Mouse (Mus musculus) intestine, embryonic 15.5 days (tissue): ENCODE measurements around the gene Gm49396. TPM values are rescaled to one million over a fixed set of nuclear protein-coding genes. Genes with fewer than 3 reads are reported as not detected.

ENCODE experiments used
- ATAC-seq: fragments of 200-750 bp; cut with Nextera tagmentation; 2 replicates; pipeline ENCODE4 v1.8.0; 2017; ENCODE audit warnings: moderate TSS enrichment, moderate library complexity
- H3K27ac ChIP-seq: fragments of 300-500 bp; sonication (generic); 2 replicates; pipeline ENCODE4 v1.5.1; 2015; ENCODE audit warnings: mild to moderate bottlenecking, inconsistent platforms
- H3K27me3 ChIP-seq: fragments of 300-500 bp; sonication (generic); replicated peaks from 2 replicates; pipeline ENCODE4 v1.6.1; 2015; ENCODE audit warnings: inconsistent platforms
- H3K36me3 ChIP-seq: fragments of 300-500 bp; sonication (generic); 2 replicates; pipeline ENCODE4 v1.6.1; 2015; ENCODE audit warnings: inconsistent platforms
- H3K4me1 ChIP-seq: fragments of 300-500 bp; sonication (generic); replicated peaks from 2 replicates; pipeline ENCODE4 v1.6.1; 2015; ENCODE audit warnings: inconsistent platforms
- H3K4me2 ChIP-seq: fragments of 300-500 bp; sonication (generic); replicated peaks from 2 replicates; pipeline ENCODE4 v1.6.1; 2015; ENCODE audit warnings: mild to moderate bottlenecking, inconsistent platforms
- H3K4me3 ChIP-seq: fragments of 300-500 bp; sonication (generic); replicated peaks from 2 replicates; pipeline ENCODE4 v1.5.1; 2015; ENCODE audit warnings: inconsistent platforms
- H3K9ac ChIP-seq: fragments of 300-500 bp; sonication (generic); 2 replicates; pipeline ENCODE4 v1.6.1; 2015; ENCODE audit warnings: inconsistent platforms
- H3K9me3 ChIP-seq: fragments of 300-500 bp; sonication (generic); 2 replicates; pipeline ENCODE4 v1.6.1; 2016; ENCODE audit warnings: inconsistent platforms
- WGBS: fragments of 180-500 bp; shearing (Covaris S2); methylation state at CpG from one replicate; pipeline ENCODE4 v1.1.7; 2015; 5-methylcytosine and 5-hydroxymethylcytosine counted together
- polyA plus RNA-seq: library from polyadenylated mRNA; unstranded; fragments of >200 nt; fragmentation: Nextera tagmentation; extraction: Ambion mirVana; gene quantifications from 2 replicates; pipeline ENCODE4 v1.2.1, GENCODE M21; 2015

The Gm49396 gene
- polyA plus RNA-seq, 1 experiment from 2014 or later, result 9.0 TPM

- H3K9me3 ChIP-seq, result no peaks in the 10 kb centered on the region
- H3K4me3 ChIP-seq, result no peak overlapping the region
- H3K4me1 ChIP-seq, result peaks cover 9% of the 10 kb centered on the region; the same call in 1 of the 2 replicates
- no peak overlapping the region for H3K9ac ChIP-seq
- H3K4me2 ChIP-seq, result no peak overlapping the region
- WGBS, result 86% methylated on average over 11 of the region's 11 CpGs
- H3K27ac ChIP-seq, result no peak overlapping the region
- peaks cover 53% of the 10 kb centered on the region for H3K36me3 ChIP-seq
- ATAC-seq, result no peak
- H3K27me3 ChIP-seq, result no peaks in the 10 kb centered on the region
Measured at GRCm38 (mm10) chr7:30567555-30567954, 4.4 kb downstream of the Gm49396 start.

- Histone ChIP-seq H3K9ac (no peak overlapping the region), H3K27ac (no peak overlapping the region), H3K4me2 (no peak overlapping the region), H3K9me3 (no peaks in the 10 kb centered on the region), H3K27me3 (no peaks in the 10 kb centered on the region), H3K36me3 (peaks cover 81% of the 10 kb centered on the region), H3K4me3 (no peak overlapping the region), H3K4me1 (no peaks in the 10 kb centered on the region)
- 85% methylated on average over 5 of the region's 5 CpGs for WGBS
- ATAC-seq, result no peak
Measured at GRCm38 (mm10) chr7:30572389-30572788, 9.2 kb downstream of the Gm49396 start.

GRCm38 (mm10) chr7:30572969-30573368 is 9.8 kb downstream of the Gm49396 start:
- ATAC-seq, result no peak
- Histone ChIP-seq H3K4me1 (no peaks in the 10 kb centered on the region), H3K36me3 (peaks cover 87% of the 10 kb centered on the region), H3K9ac (no peak overlapping the region), H3K4me3 (no peak overlapping the region), H3K9me3 (no peaks in the 10 kb centered on the region), H3K27me3 (no peaks in the 10 kb centered on the region), H3K4me2 (no peak overlapping the region), H3K27ac (no peak overlapping the region)
- 78% methylated on average over 2 of the region's 2 CpGs for WGBS

- Histone ChIP-seq H3K4me2 (no peak overlapping the region), H3K9ac (no peak overlapping the region), H3K36me3 (peaks cover 78% of the 10 kb centered on the region), H3K4me3 (no peak overlapping the region), H3K4me1 (no peaks in the 10 kb centered on the region), H3K9me3 (no peaks in the 10 kb centered on the region), H3K27ac (no peak overlapping the region), H3K27me3 (no peaks in the 10 kb centered on the region)
- peak; percentile 81 for ATAC-seq
- 83% methylated on average over 8 of the region's 8 CpGs for WGBS
Measured at GRCm38 (mm10) chr7:30579950-30580349, 16.8 kb downstream of the Gm49396 start.

DNA sequence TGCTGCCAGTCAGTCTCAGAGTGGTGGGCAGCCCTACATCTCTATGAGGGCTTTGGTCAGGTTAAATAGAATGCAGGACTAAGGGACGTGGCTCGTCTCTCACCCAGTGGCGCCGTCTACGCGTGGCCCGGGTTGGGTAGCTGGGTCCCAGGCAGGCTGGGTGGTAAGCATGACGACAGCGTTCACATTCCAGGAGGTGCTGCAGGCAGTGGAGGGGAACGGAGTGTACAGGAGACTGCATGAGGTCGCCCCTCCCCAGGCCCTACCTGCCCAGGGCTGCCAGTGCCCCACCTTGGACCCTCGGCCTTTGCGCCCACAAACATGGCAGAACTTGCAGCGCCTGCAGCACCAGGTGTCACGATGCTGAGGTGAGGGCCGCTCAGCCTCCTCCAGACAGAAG is 18.4 kb downstream of the Gm49396 start:
- Histone ChIP-seq H3K4me1 (peaks cover 2% of the 10 kb centered on the region; the same call in 1 of the 2 replicates), H3K27me3 (no peaks in the 10 kb centered on the region), H3K4me2 (no peak overlapping the region), H3K4me3 (no peak overlapping the region), H3K9ac (no peak overlapping the region), H3K9me3 (no peaks in the 10 kb centered on the region), H3K27ac (no peak overlapping the region), H3K36me3 (peaks cover 75% of the 10 kb centered on the region)
- WGBS, result 96% methylated on average over 16 of the region's 16 CpGs
- no peak for ATAC-seq

DNA sequence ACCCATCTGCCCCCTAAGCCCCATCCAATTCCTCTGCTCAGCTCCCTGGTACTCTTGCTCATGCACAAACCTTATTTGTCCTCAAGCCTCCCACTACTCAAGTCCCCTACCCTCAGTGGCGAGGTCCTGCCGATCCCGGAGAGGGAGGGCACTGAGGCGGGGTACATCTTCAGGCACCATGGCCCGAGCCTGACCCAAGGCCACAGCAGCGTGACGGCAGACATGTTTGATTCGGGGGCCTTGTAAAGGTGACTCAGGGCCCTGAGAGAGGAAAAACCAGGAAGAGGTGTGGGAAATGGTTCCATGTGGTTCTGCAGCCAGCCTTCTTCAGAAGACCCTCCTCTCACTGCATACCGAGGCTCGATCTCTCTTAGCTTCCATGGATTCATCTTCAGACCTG is 21.2 kb downstream of the Gm49396 start:
- Histone ChIP-seq H3K27ac (no peak overlapping the region), H3K9ac (no peak overlapping the region), H3K36me3 (peaks cover 51% of the 10 kb centered on the region), H3K4me1 (peaks cover 14% of the 10 kb centered on the region; the same call in 1 of the 2 replicates), H3K27me3 (no peaks in the 10 kb centered on the region), H3K9me3 (no peaks in the 10 kb centered on the region), H3K4me2 (no peak overlapping the region), H3K4me3 (no peak overlapping the region)
- WGBS, result 94% methylated on average over 10 of the region's 10 CpGs
- no peak for ATAC-seq

- no peak for ATAC-seq
Measured at GRCm38 (mm10) chr7:30585170-30585569, 22.0 kb downstream of the Gm49396 start.

GRCm38 (mm10) chr7:30586455-30587020 is 23.4 kb downstream of the Gm49396 start:
- peak overlapping the region; percentile 97; the same call in 1 of the 2 replicates for H3K4me3 ChIP-seq
- H3K36me3 ChIP-seq, result peaks cover 36% of the 10 kb centered on the region
- H3K9ac ChIP-seq, result 0 out of 2 replicates have a peak overlapping the region, but pooled peaks have one; percentile 98
- peaks cover 24% of the 10 kb centered on the region for H3K4me1 ChIP-seq
- H3K27me3 ChIP-seq, result no peaks in the 10 kb centered on the region
- peak overlapping the region; percentile 88; the same call in 1 of the 2 replicates for H3K4me2 ChIP-seq
- no peaks in the 10 kb centered on the region for H3K9me3 ChIP-seq
- no peak overlapping the region for H3K27ac ChIP-seq
- 91% methylated on average over 28 of the region's 28 CpGs for WGBS
- ATAC-seq, result no peak

More at GRCm38 (mm10) chr7:30585170-30585569, 22.0 kb downstream of the Gm49396 start:
- 96% methylated on average over 7 of the region's 7 CpGs for WGBS
- Histone ChIP-seq H3K27me3 (no peaks in the 10 kb centered on the region), H3K9ac (no peak overlapping the region), H3K36me3 (peaks cover 43% of the 10 kb centered on the region), H3K4me3 (no peak overlapping the region), H3K4me1 (peaks cover 20% of the 10 kb centered on the region), H3K9me3 (no peaks in the 10 kb centered on the region), H3K27ac (no peak overlapping the region), H3K4me2 (no peak overlapping the region)

- Histone ChIP-seq H3K4me1 (peaks cover 30% of the 10 kb centered on the region), H3K36me3 (peaks cover 22% of the 10 kb centered on the region), H3K4me2 (peak overlapping the region; percentile 88), H3K4me3 (peak overlapping the region; percentile 97), H3K27me3 (no peaks in the 10 kb centered on the region), H3K9me3 (no peaks in the 10 kb centered on the region), H3K9ac (peak overlapping the region; percentile 98), H3K27ac (peak overlapping the region; percentile 88)
- peak; percentile 29 for ATAC-seq
- under 1% methylated on average over 57 of the region's 67 CpGs for WGBS
Measured at GRCm38 (mm10) chr7:30587842-30588667, 24.9 kb downstream of the Gm49396 start.

- peak within 1 kb of the TSS; percentile 98 for H3K9ac ChIP-seq
- H3K4me2 ChIP-seq, result peak within 1 kb of the TSS; percentile 88
- peaks cover 33% of the 10 kb centered on the region for H3K4me1 ChIP-seq
- no peaks in the 10 kb centered on the region for H3K9me3 ChIP-seq
- under 1% methylated on average over 53 of the region's 68 CpGs for WGBS
- no peaks in the 10 kb centered on the region for H3K27me3 ChIP-seq
- peak within 1 kb of the TSS; percentile 88 for H3K27ac ChIP-seq
- ATAC-seq, result peak; percentile 96
- peaks cover 22% of the 10 kb centered on the region for H3K36me3 ChIP-seq
- H3K4me3 ChIP-seq, result peak within 1 kb of the TSS; percentile 97
Measured at GRCm38 (mm10) chr7:30588676-30589434, 25.7 kb downstream of the Gm49396 start, which contains the start of gene Kmt2b. TSS of gene Kmt2b (minus strand) at chr7:30588726.

DNA sequence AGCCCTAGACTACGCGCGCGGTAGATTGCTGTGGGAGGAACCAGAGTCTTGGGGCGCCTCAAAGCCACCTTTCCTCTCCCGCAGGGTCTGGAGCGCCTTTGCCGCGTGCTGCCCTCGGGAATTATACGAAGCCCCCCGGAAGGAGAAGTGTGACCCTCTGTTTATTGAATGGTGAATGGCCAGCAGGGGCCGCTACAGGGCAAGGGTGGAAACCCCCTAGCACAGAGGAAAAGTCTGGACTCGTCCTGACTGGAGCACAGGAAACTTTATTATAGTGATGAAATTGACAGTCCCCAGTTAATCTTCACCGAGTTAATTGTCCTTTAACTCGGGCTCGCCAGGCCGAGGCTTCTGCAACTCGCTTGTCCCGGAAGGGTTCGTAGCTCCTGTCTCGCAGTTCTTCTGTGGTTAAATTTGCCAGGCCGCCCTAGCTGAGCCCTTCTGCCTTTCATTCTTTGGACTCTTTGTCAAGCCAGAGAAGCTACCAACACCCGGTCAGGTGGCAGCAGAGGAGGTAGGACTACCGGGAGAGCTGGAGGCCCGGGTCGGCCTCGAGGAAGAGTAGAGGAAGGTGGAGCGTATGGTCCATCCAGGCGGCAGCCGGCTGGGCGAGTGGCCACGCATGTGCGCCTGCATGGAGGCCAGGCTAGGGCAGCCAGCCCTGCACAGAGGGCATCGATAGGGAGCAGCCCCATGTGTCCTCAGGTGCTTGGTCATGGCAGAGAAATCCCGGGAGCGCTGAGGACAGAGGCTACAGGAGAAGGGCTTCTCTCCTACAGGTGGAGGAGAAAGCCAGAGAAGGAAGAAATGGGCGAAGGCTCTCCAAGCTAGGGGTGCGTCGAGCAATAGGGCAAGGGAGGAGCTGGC is 26.5 kb downstream of the Gm49396 start:
- H3K9me3 ChIP-seq, result no peaks in the 10 kb centered on the region
- peaks cover 18% of the 10 kb centered on the region for H3K36me3 ChIP-seq
- peak overlapping the region; percentile 88 for H3K27ac ChIP-seq
- peak overlapping the region; percentile 80 for H3K4me2 ChIP-seq
- H3K4me1 ChIP-seq, result peaks cover 37% of the 10 kb centered on the region
- no peaks in the 10 kb centered on the region for H3K27me3 ChIP-seq
- peak overlapping the region; percentile 97 for H3K4me3 ChIP-seq
- ATAC-seq, result peak; percentile 77
- peak overlapping the region; percentile 48 for H3K9ac ChIP-seq
- 20% methylated on average over 40 of the region's 40 CpGs for WGBS
